Mouse (Mus musculus): ENCODE results near the gene Lrba. TPM values are rescaled to one million over a fixed set of nuclear protein-coding genes. Genes with fewer than 3 reads are reported as not detected.

Lrba gene
- polyA plus RNA-seq, 1 experiment from 2014 or later, result 4.4 TPM

DNA sequence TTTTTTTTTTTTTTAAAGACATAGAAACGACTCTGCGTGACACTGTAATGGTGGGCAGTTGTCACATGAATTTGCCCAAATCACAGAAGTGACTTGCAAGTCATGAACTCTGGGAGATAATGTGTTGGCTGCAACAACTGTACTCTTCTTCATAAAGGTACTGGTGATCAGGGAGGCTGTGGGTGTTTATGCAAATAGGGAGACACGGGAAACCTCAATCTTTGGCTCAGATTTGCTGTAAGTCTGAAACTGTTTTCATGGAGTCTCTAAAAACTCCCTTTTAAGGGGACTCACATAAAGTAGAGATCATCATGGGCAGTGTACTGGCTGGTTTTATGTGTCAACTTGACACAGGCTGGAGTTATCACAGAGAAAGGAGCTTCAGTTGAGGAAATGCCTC, 603.0 kb downstream of the Lrba start:
- 95% methylated on average over 3 of the region's 3 CpGs for WGBS
- ATAC-seq (ENCODE audit: low FRiP score), result no peak

DNA sequence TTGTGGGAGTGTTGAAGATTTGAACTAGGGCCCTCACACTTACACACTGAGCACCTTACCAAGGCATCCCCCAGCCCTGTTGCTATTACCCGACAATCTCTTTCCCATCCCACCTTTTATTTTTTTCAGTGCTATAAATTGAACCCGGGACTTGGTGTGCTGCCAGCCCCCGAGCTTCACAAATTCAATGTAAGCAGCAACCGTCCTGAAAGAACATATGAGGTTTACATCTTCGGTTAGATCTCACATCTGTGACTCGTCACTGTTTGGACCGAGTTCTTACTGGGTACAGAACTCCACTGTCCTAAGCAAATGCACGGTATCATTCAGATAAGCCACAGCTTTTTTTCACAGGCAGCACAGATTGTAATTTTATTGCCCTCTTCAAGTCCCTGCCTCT, 607.6 kb downstream of the Lrba start:
- Histone ChIP-seq H3K9ac (no peak overlapping the region), H3K9me3 (no peaks in the 10 kb centered on the region), H3K27ac (peak overlapping the region; percentile 75), H3K4me2 (no peak overlapping the region), H3K36me3 (replicated peaks) (peaks cover 3% of the 10 kb centered on the region), H3K4me3 (replicated peaks) (no peak overlapping the region), H3K27me3 (no peaks in the 10 kb centered on the region), H3K4me1 (peaks cover 44% of the 10 kb centered on the region)
- WGBS, result 56% methylated on average over 8 of the region's 8 CpGs
- no peak for ATAC-seq (ENCODE audit: low FRiP score)

More for the DNA sequence above, 603.0 kb downstream of the Lrba start:
- H3K9me3 ChIP-seq, result no peaks in the 10 kb centered on the region
- peaks cover 18% of the 10 kb centered on the region for H3K4me1 ChIP-seq
- no peak overlapping the region for H3K4me2 ChIP-seq
- H3K4me3 ChIP-seq (replicated peaks), result no peak overlapping the region
- H3K27ac ChIP-seq, result no peak overlapping the region
- no peak overlapping the region for H3K9ac ChIP-seq
- H3K36me3 ChIP-seq (replicated peaks), result peaks cover 6% of the 10 kb centered on the region
- H3K27me3 ChIP-seq, result no peaks in the 10 kb centered on the region

Other genes with a start within 250 kb of the Lrba start
- not detected in 2 replicates for gene Prss48, start 222.2 kb upstream of the Lrba start, polyA plus RNA-seq (2016; fragmentation: Nextera tagmentation; extraction: Ambion mirVana)
- 862 and 915 TPM in 2 replicates for gene Rps3a1, start 82.0 kb upstream of the Lrba start, polyA plus RNA-seq (2016; fragmentation: Nextera tagmentation; extraction: Ambion mirVana)

Data from forebrain, embryonic 12.5 days (tissue).